Mouse (Mus musculus) testis, adult 2 months (tissue): ENCODE measurements around the gene Actg2.

ENCODE experiments used
- CTCF ChIP-seq: fragments of 200-500 bp; IDR thresholded peaks from 2 replicates; pipeline ENCODE4 v1.5.1; 2012; ENCODE audit warnings: low read depth, mild to moderate bottlenecking, inconsistent platforms, low read length, moderate library complexity; ENCODE audit not compliant: control insufficient read depth, insufficient read depth, insufficient replicate concordance
- POLR2A ChIP-seq: fragments of 200-500 bp; IDR thresholded peaks from 2 replicates; pipeline ENCODE4 v1.6.1; 2012; ENCODE audit warnings: low read depth, mild to moderate bottlenecking, inconsistent platforms, low read length, moderate library complexity; ENCODE audit not compliant: control insufficient read depth

DNA sequence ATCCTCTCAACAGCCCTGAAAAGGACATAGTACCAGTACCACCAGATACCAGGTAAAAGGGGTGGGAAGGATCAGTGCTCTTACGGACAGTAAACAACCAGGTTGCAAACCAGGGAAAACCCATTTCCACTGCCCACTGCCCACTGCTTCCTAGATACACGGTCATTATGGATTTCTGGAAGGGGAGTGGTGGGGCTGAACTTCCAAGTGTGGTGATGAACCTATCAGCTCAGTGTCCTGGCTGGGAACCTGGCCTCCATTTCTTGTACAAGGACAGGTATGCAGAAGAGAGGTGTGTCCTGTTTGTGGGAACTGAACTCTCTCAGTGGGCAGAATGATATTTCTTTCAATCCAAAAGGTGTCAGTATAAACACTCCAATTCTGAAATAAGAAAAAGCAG, 47.5 kb upstream of the Actg2 start:
- TF ChIP-seq CTCF: no peak
- TF ChIP-seq POLR2A: no peak
